Mouse (Mus musculus) liver, embryonic 11.5 days (tissue): ENCODE results near the gene Olfr571. TPM values are rescaled to one million over a fixed set of nuclear protein-coding genes. Genes with fewer than 3 reads are reported as not detected.

ENCODE experiments used
- polyA plus RNA-seq: library from polyadenylated mRNA; unstranded; fragments of >200 nt; fragmentation: Nextera tagmentation; extraction: Ambion mirVana; gene quantifications from 2 replicates; pipeline ENCODE4 v1.2.1, GENCODE M21; 2014

The Olfr571 gene
- polyA plus RNA-seq, 1 experiment from 2014 or later, result not detected

Other genes with a start within 250 kb of the Olfr571 start
- gene Trim68, start 230.2 kb downstream of the Olfr571 start, polyA plus RNA-seq, result 5.1 and 6.8 TPM in 2 replicates
- not detected in 2 replicates for gene Olfr557, start 221.6 kb downstream of the Olfr571 start, polyA plus RNA-seq
- not detected in 2 replicates for gene Olfr558, start 215.3 kb downstream of the Olfr571 start, polyA plus RNA-seq
- gene Olfr33, start 198.5 kb downstream of the Olfr571 start, polyA plus RNA-seq, result not detected in 2 replicates
- not detected in 2 replicates for gene Olfr559, start 190.0 kb downstream of the Olfr571 start, polyA plus RNA-seq
- gene Olfr560, start 158.2 kb downstream of the Olfr571 start, polyA plus RNA-seq, result not detected in 2 replicates
- gene Olfr78, start 158.1 kb downstream of the Olfr571 start, polyA plus RNA-seq, result not detected in 2 replicates
- not detected in 2 replicates for gene Olfr561, start 146.3 kb downstream of the Olfr571 start, polyA plus RNA-seq
- gene Olfr564, start 114.1 kb downstream of the Olfr571 start, polyA plus RNA-seq, result not detected in 2 replicates
- not detected in 2 replicates for gene Olfr566, start 58.8 kb downstream of the Olfr571 start, polyA plus RNA-seq
- gene Olfr568, start 40.4 kb downstream of the Olfr571 start, polyA plus RNA-seq, result not detected in 2 replicates
- not detected in 2 replicates for gene Olfr569, start 26.7 kb downstream of the Olfr571 start, polyA plus RNA-seq
- gene Olfr570, start 23.0 kb downstream of the Olfr571 start, polyA plus RNA-seq, result not detected in 2 replicates
- not detected in 2 replicates for gene Olfr572, start 6.9 kb upstream of the Olfr571 start, polyA plus RNA-seq
- not detected in 2 replicates for gene Olfr573-ps1, start 25.0 kb upstream of the Olfr571 start, polyA plus RNA-seq
- gene Olfr574, start 30.9 kb upstream of the Olfr571 start, polyA plus RNA-seq, result not detected in 2 replicates
- not detected in 2 replicates for gene Olfr575, start 41.2 kb upstream of the Olfr571 start, polyA plus RNA-seq
- not detected in 2 replicates for gene Olfr576, start 45.1 kb upstream of the Olfr571 start, polyA plus RNA-seq
- gene Olfr577, start 58.4 kb upstream of the Olfr571 start, polyA plus RNA-seq, result not detected in 2 replicates
- not detected in 2 replicates for gene Olfr578, start 71.8 kb upstream of the Olfr571 start, polyA plus RNA-seq
- not detected in 2 replicates for gene Olfr582, start 120.5 kb upstream of the Olfr571 start, polyA plus RNA-seq
- not detected in 2 replicates for gene Olfr583, start 133.8 kb upstream of the Olfr571 start, polyA plus RNA-seq
- not detected in 2 replicates for gene Olfr584, start 164.3 kb upstream of the Olfr571 start, polyA plus RNA-seq
- gene Olfr585, start 180.2 kb upstream of the Olfr571 start, polyA plus RNA-seq, result not detected in 2 replicates
- gene Olfr586, start 208.1 kb upstream of the Olfr571 start, polyA plus RNA-seq, result not detected in 2 replicates
- gene Olfr588-ps1, start 223.3 kb upstream of the Olfr571 start, polyA plus RNA-seq, result not detected in 2 replicates
- not detected in 2 replicates for gene Olfr589, start 238.8 kb upstream of the Olfr571 start, polyA plus RNA-seq